Mouse (Mus musculus) ES-E14 (cell line): ENCODE data around the gene Tm9sf4.

Experiments used
- CHD2 ChIP-seq: IDR thresholded peaks from 2 replicates; pipeline ENCODE4 v1.6.1; 2014; ENCODE audit warnings: mild to moderate bottlenecking, low read depth, low read length, inconsistent platforms
- MAFK ChIP-seq: IDR thresholded peaks from 2 replicates; pipeline ENCODE4 v1.6.1; 2014; ENCODE audit warnings: mild to moderate bottlenecking, low read depth, low read length, inconsistent platforms; ENCODE audit not compliant: insufficient read depth
- ZC3H11A ChIP-seq: IDR thresholded peaks from 2 replicates; pipeline ENCODE4 v1.6.1; 2012; ENCODE audit warnings: low read depth, mild to moderate bottlenecking, inconsistent platforms, low read length, borderline replicate concordance
- ZNF384 ChIP-seq: IDR thresholded peaks from 2 replicates; pipeline ENCODE4 v1.6.1; 2012; ENCODE audit warnings: low read depth, low read length, inconsistent platforms

DNA sequence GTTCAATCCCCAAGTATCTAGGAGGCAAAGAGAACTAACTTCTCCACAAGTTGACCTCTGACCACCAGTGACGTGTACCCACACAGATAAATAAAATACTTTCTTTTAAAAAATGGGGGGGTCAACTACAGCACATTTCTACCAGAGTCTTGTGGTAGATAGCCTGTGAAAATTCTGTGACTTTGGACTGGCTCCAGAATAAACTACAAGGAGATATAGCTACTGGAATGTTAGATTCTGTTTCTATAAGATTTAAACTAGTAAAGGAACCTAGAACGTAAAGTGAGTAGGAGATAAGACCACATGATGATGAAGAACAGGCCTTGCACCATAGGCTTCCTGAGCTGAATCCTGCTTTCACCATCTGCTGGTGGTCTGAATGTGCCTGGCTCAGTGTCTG is 26.7 kb downstream of the Tm9sf4 start:
- TF ChIP-seq MAFK = no peak
- no peak for TF ChIP-seq ZNF384
- TF ChIP-seq ZC3H11A = no peak
- no peak for TF ChIP-seq CHD2
